Mouse (Mus musculus): ENCODE data around the gene Prdm11.

Gene Prdm11

DNA sequence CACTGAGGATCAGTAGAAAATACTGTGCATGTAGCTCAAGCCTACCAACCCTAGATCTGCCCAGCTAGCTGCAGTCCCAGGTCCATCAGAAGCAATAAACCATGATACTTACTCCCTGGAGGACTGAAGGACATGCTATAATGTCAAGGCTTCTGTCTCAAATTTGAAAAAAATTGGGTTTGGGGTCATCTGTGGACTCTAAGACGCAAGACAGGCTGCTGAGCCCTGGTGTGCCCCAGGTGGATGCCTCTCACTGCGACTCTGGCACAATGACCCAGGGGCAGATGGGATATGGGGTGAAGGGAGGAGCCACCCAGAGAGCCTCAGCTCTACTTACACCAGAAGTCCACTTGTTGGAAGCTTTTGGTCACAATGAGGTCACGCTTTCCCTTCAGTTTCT is 33.0 kb downstream of the Prdm11 start:
- no peak for ATAC-seq (ENCODE audit: low TSS enrichment)

DNA sequence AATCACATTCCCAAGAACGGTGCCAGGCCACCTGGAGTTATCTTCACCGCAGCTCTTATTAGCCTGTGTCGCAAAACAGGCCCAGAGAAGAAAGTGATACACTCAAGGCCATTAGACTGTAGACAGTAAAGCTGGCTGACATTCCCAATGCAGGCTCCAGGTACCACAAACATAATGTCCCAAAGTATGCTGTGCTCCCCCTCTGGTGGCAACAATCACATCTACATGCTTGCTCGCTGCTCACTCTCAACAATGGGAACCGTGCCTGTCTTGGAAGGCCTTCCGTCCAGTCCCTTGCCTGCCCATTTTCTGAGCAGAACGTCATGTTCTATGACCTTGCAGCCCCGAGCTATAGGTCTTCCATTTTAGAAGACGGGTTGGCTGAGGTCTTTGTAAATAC is 34.0 kb downstream of the Prdm11 start:
- no peak for ATAC-seq (ENCODE audit: low TSS enrichment)

DNA sequence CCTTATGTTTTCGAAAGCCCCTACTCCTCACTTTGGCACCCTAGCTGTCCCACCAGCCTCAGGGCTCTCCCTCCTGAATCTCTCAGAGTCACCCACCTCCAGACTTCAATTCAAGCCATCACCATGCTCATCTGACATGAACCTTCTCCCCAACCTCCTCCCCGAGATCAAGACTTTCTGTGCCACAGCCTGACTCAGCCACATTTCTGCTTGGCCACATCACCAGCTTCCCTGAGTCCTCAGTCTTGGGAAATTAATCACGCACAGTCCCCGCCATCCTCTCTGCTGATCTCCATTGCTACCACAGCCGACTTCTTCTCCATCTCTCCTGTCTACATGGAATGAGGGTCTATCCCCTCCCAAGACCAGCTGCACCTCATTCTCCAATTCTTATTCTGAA is 34.5 kb downstream of the Prdm11 start:
- ATAC-seq (ENCODE audit: low TSS enrichment) = no peak

DNA sequence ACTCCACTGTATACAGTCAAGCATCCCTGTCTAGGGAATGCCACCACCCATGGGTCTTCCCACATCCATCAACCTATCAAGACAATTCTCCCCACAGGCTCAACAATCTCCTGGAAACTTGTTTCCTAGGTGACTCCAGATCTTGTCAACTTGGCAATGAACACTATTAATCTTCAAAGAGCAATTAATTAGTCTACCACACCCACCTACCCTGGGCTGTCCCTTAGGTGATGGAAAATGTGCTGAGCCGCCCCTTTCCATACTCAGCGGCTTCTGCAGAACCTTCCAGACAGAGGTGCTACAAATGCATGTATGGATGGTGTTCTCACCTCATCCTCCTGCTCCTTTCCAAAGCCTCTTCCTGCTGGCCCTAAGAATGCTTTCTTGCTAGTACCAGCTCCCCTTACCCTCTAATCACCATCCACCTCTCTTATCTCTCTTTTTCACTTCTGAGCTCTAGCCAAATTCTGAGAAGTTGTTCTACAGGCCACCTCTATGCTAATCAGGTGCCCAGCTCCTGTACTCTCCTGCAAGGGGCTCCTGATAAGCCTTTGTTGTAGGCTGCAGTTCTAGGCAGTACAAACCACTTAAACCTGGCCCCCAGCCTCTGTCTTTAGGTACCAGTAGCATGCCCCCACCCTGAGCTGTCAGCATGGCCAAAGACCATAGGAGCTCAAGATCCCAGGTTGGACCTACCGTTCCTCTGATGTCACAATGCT is 37.8 kb downstream of the Prdm11 start:
- no peak for ATAC-seq (ENCODE audit: low TSS enrichment)

DNA sequence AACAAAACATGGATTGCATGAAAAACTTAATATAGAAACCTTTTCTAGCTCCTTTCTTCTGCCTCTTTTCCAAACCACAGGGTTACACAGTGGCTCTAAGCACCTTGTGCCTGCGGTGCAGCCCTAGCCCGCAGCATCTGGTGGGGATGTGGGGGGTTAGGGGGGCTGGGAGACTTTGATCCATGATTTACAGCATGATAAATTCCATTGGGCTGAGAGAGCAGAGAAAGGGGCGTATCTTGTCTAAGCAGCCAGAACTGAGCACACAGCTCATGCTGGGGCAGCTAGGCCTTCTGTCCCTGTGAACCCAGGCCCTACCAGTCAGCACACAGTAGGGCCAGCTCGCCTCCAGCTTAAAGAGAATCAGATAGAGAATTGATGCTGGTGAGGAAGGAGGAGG is 40.9 kb downstream of the Prdm11 start:
- ATAC-seq (ENCODE audit: low TSS enrichment) = no peak

DNA sequence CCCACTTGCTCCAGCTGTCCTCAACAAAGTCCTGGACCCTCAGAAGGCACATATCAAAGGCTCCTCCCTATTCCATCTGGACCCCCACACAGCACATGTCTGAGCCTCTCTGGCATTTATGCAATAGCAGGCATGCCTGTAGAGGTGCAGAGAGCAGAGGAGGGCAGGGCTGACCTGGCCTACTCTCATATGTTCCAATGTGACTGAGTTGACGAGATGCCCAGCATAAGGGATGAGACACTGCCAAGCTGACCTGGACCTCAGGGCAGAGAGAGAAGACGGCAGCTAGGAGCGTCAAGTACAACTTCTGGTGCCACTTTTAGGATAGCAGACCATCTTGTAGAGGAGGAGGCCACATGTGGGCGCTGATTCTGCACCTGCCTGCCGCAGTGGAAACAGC is 54.0 kb downstream of the Prdm11 start:
- no peak for ATAC-seq (ENCODE audit: low TSS enrichment)

DNA sequence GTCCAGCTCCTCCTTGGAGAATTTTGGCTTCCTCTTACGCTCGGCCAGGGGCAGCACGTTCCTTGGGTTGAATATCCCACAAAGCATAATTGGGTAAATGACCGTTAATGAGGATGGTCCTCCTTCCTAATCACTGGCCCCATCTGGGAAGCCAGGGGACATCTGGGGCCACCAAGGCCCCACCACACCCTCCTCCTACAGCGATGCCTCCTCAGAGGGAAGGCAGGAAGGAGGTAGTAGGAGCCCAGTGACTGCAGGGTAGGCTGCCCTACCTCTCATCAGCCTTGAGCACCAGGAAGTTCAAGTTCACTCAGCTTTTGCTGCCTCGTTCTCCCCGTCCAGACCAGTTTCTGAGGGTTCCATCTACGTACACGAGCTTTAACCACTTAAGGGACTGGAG is 56.4 kb downstream of the Prdm11 start:
- no peak for ATAC-seq (ENCODE audit: low TSS enrichment)

DNA sequence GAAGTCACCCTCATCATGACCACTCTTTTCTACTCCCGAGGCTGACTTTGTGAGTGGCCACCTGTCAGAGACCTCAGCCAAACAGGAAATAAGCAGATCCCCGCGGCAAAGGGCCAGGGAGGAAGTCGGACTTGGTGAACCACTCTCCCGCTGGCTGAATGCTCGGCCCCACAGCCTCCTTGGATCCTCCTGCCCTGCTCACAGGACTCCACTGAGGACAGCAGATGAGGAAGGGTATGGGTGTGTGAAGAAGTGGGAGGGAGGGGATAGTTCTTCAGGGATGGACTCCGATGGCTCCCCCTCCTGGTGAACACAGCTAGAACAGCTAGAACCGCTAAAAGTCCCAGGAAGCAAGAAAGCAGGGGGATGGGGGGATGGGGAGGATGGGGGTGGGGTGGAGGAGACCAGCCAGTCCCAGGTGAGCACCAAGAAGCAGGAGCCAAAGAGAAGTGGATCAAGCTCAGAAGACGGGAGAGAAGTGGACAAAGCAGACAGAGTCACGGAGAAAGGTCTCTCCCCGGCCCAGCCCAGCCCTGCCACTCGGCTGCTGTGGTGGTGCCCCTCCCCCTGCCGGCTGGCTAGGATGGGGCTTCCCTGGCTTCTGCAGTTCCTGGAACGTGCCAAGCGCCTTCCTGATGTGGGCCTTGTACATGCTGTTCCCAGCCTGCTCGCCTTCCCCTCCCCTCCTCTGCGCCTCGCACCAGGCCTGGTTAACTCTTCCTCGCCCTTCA is 57.9 kb downstream of the Prdm11 start:
- ATAC-seq (ENCODE audit: low TSS enrichment) = peak; percentile 71

DNA sequence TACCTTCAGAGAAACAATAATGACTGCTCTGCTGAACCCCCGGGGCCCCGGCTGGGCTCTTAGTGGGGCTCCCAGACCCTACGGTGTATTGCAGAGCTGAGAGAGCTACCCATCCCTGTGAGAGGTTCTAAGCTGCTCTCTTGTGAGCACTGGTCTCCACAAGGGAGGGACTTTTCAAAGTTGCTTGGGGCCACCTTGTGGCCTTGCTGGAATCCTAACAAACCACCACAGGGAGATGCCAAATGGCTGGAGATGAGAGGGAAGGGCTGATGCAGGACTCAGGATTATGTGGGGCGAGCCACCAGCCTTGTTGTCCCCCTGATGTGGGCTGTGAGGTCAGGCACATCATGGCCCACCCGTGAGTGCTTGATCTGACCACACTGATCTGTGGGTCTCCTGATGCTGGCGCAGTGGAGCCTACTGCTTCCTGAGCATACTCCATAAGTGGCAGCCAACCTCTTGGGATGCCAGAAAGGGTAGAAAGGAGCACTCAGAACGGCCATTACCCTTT is 58.8 kb downstream of the Prdm11 start:
- no peak for ATAC-seq (ENCODE audit: low TSS enrichment)

DNA sequence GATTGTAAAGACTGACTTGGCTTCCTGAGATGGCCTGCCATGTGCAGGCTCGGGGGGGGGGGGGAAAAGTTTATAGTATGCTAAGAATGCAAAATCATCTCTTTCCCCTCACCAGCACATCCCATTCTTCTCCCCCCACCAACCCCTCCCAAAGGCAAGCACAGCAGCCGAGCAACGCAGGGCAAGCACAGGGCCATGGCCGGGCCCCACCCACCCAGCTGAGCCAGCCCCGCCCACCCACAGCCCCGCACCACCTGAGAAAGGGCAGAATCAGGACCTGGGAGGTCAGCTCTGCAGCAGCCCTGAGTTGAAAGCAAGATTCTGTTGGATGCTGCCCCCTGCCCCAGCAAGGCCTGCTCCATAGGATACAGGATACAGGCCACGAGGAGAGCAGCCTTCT is 60.4 kb downstream of the Prdm11 start:
- ATAC-seq (ENCODE audit: low TSS enrichment) = no peak

DNA sequence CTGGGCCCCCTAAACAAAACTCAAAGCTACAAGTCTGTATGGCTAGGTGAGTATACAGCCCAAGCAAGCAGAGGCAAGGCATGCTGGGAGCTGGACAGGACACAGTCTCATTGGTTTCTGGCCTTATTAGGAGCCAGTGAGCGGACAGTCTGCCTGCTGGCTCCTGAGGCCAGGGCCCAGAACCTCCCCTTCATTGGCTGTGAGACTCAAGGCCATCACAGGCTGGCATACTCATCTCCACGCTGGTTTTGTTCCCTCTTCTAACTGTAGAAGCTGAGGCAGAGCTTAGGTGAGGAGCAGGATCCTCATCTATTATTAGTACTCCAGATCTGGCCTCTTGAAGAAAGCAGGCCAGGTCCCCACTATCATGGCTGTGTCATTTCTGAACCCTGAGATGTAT is 60.8 kb downstream of the Prdm11 start:
- ATAC-seq (ENCODE audit: low TSS enrichment) = no peak

DNA sequence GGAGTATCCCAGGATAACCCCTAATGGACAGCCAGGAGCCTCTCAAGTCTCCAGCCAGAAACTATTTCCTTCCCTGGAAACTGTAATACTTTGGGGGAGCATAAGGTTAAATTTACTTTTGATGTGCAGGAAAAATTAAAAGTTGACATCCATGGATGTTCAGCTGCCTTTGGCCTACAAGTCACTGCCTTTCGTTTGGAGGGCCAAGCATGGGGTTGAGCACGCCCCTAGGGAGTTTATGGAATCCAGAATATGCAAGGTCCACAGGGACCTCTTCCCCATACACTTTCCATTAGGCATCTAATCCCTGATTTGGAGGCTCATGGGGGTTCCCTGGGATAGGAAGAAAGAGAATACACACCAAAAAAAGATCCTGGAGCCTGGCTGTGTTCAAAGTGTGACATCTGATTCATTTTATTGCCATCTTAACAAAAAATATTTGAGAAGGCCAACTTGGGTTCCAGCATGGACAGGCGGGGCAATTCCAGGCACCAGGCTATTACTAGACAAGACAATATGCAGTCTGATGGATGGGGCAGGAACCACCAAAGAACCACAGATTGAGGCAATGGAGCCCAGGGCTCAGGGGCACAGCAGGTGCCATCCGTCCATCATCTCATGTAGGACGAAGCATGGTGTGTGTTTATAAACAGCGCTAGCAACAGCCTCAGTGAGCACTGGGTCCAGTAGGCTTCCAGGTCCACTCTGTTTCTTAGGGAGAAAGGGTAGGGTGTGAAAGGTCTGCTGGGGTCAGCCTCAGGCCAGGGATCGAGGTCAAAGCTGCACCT is 61.5 kb downstream of the Prdm11 start:
- ATAC-seq (ENCODE audit: low TSS enrichment) = no peak

DNA sequence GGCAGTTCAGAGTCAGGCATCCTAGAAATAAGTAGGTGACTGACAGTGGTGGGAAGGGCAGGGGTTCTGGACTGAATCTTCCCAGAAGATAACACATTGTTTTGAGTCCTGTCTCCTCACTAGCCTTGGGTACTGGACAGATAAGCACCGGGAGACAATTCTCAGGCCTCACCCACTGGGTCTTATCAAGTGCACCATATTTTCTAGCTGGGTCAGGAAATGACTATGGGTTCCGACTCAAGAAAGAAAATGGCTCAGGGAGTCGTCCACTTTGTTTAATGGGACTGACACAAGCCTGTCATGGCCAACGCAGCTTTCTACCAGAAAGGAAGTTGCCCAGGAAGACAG is 62.7 kb downstream of the Prdm11 start:
- no peak for ATAC-seq (ENCODE audit: low TSS enrichment)

DNA sequence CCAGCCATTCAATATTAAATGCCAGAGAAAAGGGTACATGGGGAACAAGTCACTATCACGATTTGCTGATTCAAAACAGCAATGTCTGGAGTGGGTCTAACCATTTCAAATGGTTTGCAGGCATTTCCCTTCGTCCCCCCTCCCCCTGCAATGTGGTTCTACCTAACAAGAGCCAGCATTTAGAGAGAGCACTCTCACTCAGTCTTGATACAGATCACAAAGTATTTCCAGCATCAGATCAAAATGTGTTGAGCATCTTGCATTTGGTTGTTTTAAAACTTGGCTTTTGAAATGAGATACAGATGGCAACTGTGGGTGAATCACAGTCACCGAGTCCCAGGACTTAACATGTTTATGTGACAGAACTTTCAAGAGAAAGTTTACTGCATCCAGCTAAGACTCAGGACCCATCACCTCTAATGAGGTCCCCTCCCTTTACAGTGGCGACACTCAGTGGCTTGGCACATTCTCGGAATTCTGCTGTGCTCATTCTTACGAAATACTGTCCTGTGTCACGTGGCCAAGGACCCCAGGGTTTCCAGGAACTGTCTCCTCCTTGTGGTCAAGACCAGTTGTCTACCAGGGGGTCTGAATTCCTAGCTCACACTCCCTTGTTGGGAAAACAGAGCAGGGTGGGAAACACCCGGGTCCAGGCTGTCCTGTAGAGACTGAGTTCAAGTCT is 63.2 kb downstream of the Prdm11 start:
- ATAC-seq (ENCODE audit: low TSS enrichment) = peak; percentile 56

DNA sequence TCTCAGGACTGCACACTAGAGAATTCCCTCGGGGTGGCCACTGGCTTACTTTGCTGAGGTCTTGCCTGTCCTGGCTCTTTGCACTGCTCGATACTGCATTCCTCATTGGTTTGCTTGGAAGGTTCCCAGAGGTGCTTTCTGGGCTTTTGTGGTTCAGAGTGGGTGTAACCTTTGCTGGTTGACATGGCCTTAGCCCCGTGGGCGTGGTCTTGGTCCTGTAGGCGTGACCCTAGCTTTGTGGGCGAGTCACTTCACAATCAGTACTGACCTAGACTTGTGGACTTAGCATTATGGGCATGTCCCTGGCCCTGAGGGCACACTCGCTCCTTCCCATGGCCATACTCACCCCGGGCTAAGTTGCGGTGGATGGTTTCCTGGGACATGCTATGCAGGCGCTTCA is 65.8 kb downstream of the Prdm11 start:
- no peak for ATAC-seq (ENCODE audit: low TSS enrichment)

DNA sequence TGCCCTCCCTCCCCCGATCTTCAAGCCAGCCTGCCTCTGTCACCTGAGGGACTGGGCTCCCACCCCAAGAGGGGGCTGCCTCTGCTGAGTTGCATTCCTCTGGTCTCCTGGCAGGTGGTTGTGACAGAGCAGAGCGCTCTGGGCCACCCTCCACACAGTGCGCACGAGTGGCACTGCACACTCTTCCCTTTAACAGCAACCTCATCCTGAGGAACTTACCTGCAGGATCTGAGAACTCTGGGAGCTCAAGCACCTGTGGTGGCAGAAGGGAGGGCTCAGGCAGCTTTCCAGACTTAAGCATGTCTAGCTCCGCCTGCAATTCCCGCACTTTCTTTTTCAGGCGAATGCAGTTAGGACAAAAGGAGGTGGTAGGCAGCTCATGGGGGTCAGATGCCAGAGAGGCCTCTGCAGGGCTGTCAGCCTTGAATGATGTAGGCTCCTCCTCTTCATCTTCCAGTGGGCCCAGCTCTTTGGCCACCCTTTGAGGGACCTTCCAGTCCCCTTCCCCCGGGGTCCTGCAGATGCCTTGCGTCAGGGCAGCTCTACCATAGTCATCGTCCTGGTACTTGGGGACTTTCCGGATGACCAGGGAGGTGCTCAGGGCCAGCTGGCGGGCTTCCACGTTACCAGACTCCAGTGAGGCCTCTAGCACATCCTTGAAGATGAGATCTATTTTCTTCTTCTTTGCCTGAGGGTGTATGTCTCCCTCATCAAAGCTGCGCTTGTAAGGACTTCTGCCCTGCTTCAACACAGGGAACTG is 70.8 kb downstream of the Prdm11 start:
- no peak for ATAC-seq (ENCODE audit: low TSS enrichment)

DNA sequence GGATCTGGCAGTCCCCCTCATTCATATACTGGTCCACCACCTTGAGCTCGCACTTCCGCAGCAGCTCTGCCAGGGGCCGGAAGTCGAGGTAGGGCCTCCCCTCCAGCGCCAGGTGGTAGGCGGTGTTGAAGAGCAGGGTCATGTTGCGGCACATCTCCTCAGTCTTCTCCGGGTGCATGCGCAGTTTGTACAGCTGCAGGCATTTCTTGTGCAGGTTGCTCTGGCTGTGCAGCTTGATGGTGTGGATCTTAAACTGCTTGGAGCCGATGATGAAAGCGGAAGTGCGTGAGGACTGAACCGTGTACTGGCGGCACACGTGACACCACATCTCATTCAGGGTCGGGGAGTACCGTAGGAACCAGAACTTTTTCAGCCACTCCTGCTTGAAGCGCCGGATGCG is 72.3 kb downstream of the Prdm11 start:
- ATAC-seq (ENCODE audit: low TSS enrichment) = no peak

DNA sequence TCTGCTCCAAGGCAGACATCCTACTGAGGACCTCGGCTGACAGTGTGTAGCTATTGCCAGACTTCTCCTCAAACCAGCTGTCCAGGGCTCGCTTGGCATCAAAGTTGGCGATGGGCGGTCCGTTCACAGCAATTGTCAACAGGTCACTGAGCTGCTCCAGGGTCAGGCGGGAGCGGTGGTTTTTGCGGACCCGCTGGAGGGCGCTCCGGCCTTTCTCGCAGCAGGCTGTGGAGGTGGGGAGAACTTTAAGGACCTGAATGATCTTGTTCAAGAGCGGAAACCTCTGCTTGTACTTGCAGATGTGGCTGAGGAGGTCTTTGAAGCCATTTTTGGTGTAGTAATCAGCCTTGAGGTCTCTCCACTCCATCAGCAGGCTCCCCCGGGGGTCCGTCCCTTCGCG is 73.9 kb downstream of the Prdm11 start:
- no peak for ATAC-seq (ENCODE audit: low TSS enrichment)

DNA sequence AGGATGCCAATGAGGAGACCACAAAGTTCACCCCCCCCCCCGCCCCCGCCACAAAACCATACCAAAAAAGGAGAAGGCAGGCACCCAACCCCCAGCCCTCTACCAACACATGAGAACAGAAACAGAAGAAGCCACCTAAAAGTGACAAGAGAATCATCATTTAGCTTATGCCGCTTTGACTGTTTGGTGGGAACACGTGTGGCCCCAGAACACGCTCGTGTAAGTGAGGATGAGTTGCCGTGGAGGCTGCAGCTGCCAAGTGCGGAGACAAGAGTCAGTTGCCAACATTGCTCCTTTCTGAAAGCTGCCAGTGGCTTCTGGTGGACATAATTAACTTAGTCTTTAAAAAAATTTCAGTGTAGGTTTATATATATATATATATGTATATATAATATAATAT is 74.4 kb downstream of the Prdm11 start:
- ATAC-seq (ENCODE audit: low TSS enrichment) = no peak

DNA sequence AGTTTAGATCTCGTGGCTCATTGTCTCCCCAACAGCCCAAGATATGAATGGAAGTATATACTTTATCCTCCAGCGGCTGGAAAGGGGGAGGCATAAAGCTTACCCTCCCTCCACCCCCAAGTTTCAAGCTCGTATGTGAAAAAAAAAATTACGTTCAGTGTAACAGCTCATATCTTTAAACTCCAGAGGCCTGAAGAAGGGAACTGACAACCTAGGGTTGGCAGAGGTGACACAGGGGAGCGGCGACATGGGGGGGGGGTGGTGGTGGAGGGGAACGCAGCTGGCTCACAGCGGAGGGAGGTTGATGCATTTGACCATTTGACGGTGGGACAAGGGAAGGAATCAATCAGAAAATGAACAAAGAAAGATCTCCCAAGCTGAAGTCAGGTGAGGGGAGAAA is 74.9 kb downstream of the Prdm11 start:
- no peak for ATAC-seq (ENCODE audit: low TSS enrichment)

DNA sequence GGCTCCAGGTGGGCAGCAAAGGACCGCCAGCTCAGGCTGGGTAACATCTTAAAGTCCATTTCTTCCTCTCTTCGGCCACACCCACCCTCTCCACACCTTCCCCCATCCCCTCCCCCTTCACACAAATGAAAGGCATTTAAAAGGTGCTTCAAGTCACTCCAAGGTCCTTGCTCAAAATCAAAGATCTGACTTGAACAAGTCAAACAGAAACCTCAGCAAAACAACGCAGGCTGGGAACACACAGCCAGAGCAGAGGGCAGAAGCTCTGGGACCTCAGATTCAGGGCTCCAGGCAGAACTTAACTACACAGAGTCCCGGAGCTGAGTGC is 78.2 kb downstream of the Prdm11 start:
- no peak for ATAC-seq (ENCODE audit: low TSS enrichment)

Measured in frontal cortex, adult (tissue).